Mouse (Mus musculus) olfactory bulb, adult 2 months (tissue): ENCODE results near the gene Tbl2. TPM values are rescaled to one million over a fixed set of nuclear protein-coding genes. Genes with fewer than 3 reads are reported as not detected.

ENCODE experiments used
- H3K27ac ChIP-seq: fragments of 200-500 bp; 2 replicates; pipeline ENCODE4 v1.5.1; 2012; ENCODE audit warnings: low read depth, low read length; ENCODE audit not compliant: insufficient read depth
- H3K4me1 ChIP-seq: fragments of 200-500 bp; 2 replicates; pipeline ENCODE4 v1.6.1; 2012; ENCODE audit warnings: low read length; ENCODE audit not compliant: control insufficient read depth, insufficient read depth
- H3K4me3 ChIP-seq: fragments of 200-500 bp; 2 replicates; pipeline ENCODE4 v1.5.1; 2012; ENCODE audit warnings: mild to moderate bottlenecking, low read depth, low read length, moderate library complexity; ENCODE audit not compliant: insufficient read depth
- CTCF ChIP-seq: fragments of 200-500 bp; IDR thresholded peaks from 2 replicates; pipeline ENCODE4 v1.5.1; 2012; ENCODE audit warnings: low read depth, mild to moderate bottlenecking, low read length, moderate library complexity; ENCODE audit not compliant: insufficient read depth
- POLR2A ChIP-seq: fragments of 200-500 bp; IDR thresholded peaks from 2 replicates; pipeline ENCODE4 v1.6.1; 2012; ENCODE audit warnings: mild to moderate bottlenecking, low read depth, low read length, moderate library complexity; ENCODE audit not compliant: insufficient read depth
- WGBS: fragments of 180-500 bp; shearing (Covaris S2); methylation state at CpG from one replicate; pipeline ENCODE4 v1.1.7; 2018; 5-methylcytosine and 5-hydroxymethylcytosine counted together
- polyA plus RNA-seq: library from polyadenylated mRNA; stranded (reverse); fragments of >200 nt; gene quantifications from 2 replicates; pipeline ENCODE4 v1.2.4, GENCODE M21; 2012; ENCODE audit warnings: low replicate concordance; ENCODE audit not compliant: missing spikeins, insufficient read depth, insufficient read length

The Tbl2 gene
- polyA plus RNA-seq, result not detected in 2 replicates

DNA sequence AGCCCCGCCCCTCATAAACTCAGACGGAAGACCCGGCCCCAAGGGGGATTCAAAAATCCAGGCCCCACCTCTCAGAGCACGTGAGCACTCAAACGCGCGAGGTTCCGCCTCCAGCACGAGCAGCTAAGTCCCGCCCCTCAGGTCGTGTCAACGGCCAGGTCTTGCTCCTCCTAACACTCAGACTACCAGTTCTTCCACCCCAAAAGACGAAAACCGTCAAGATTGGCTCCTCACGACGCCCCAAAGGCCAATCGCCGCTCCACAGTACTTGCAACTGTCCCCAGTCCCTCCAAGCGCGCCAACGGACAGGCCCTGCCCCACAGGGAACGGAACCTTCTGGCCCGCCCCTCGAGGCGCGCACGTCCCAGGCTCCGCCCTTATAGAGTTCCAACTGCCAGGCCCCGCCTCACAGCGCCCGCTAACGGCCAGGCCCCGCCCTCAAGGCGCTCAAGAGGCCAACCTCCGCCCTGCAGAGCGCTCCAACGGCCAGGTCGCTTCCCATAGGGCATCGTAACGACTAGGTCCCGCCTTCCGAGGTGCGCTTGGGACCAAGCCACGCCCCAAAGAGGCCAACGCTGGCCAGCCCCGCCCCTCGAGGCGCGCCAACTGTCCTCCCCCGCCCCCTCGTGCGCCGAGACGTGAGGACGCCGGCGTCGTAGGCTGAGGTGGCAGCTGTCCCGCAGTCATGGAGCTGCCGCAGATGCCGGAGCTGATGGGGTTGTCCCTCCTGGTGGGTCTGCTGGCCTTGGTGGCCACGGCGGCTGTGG lies at the start of gene Tbl2:
Gene Tbl2, plus strand, starts transcription at position 605 of the 767 bp plus-strand sequence.
- H3K4me3 ChIP-seq, result peak within 1 kb of the TSS; percentile 80
- WGBS, result under 1% methylated on average over 63 of the region's 63 CpGs
- H3K4me1 ChIP-seq, result no peaks in the 10 kb centered on the region
- peak within 1 kb of the TSS; percentile 37 for H3K27ac ChIP-seq
- TF ChIP-seq CTCF (no peak), POLR2A (no peak; the same call in 1 of the 2 replicates)

DNA sequence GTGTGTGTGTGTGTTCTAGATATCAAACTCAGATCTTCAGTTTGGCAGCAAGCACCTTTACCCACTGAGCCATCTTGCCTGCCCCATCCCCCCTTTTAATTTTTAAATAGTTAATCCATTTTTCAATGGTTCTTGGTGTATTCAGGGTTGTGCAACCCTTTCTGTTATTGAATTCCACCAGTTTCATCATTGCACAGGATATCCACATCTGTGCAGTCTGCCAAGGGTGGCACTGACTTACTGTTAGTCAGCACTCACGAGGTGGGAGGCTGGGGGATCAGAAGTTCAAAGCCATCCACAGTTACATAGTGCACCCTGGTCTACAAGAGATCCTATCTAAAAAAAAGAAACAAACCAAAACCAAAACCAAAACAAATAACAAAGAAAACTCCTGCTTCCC lies 48.5 kb upstream of the Tbl2 start:
- Histone ChIP-seq H3K27ac (no peak overlapping the region), H3K4me1 (no peaks in the 10 kb centered on the region), H3K4me3 (no peak overlapping the region)
- 72% methylated on average over 1 of the region's 1 CpGs for WGBS
- TF ChIP-seq CTCF (no peak), POLR2A (no peak)

DNA sequence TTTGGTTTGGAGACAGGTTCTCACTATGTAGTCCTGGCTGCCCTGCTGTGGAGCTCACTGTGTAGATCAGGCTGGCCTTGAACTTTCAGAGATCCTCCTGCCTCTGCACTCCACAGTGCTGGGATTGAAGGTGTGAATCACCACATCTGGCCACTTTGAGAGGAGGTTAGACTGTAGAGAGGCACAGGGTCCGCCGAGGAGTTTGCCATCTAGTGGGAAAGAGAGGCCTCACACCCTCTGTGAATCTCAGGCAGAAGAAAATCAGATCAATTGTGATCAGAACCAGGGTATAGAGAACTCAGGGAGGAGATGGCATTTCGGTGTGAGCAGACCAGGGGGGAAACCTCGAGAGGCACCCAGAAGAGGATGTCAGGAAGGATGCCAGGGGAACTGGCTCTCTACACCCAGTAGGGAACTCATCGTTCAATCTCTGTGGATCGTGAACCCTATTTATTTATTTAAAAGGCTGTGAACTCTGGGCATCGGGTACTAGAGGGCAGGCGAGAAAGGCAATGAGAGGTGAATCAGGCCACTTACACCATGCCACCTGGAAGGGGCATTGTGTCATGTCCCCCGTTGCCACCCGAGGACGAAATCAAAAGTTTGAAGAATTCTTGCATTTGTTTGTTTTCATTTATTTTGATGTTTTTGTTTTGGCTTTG lies 45.3 kb upstream of the Tbl2 start:
- Histone ChIP-seq H3K4me3 (no peak overlapping the region), H3K4me1 (peaks cover 8% of the 10 kb centered on the region; the same call in 1 of the 2 replicates), H3K27ac (no peak overlapping the region)
- 0 out of 2 replicates have a peak, but pooled peaks have one; percentile 16 for TF ChIP-seq CTCF
- TF ChIP-seq POLR2A, result no peak
- 60% methylated on average over 11 of the region's 11 CpGs for WGBS

DNA sequence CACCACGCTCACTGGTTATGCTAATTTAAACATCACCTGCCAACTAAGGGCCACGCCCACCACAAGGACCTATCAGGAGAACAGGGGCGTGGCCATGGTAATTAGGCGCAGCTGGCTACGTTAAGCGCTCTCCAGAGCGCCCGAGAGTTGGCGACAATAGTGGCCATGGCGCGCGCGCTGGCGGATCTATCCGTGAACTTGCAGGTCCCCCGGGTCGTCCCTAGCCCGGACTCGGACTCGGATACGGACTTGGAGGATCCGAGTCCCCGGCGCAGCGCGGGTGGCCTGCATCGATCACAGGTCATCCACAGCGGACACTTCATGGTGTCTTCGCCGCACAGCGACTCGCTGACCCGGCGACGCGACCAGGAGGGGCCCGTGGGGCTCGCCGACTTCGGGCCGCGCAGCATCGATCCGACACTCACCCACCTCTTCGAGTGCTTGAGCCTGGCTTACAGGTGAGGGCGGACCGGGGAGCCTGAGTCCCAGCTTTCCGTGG lies 42.6 kb upstream of the Tbl2 start:
- Histone ChIP-seq H3K4me3 (peak overlapping the region; percentile 35), H3K4me1 (peaks cover 8% of the 10 kb centered on the region; the same call in 1 of the 2 replicates), H3K27ac (no peak overlapping the region)
- TF ChIP-seq POLR2A (no peak), CTCF (no peak)
- WGBS, result under 1% methylated on average over 48 of the region's 48 CpGs

DNA sequence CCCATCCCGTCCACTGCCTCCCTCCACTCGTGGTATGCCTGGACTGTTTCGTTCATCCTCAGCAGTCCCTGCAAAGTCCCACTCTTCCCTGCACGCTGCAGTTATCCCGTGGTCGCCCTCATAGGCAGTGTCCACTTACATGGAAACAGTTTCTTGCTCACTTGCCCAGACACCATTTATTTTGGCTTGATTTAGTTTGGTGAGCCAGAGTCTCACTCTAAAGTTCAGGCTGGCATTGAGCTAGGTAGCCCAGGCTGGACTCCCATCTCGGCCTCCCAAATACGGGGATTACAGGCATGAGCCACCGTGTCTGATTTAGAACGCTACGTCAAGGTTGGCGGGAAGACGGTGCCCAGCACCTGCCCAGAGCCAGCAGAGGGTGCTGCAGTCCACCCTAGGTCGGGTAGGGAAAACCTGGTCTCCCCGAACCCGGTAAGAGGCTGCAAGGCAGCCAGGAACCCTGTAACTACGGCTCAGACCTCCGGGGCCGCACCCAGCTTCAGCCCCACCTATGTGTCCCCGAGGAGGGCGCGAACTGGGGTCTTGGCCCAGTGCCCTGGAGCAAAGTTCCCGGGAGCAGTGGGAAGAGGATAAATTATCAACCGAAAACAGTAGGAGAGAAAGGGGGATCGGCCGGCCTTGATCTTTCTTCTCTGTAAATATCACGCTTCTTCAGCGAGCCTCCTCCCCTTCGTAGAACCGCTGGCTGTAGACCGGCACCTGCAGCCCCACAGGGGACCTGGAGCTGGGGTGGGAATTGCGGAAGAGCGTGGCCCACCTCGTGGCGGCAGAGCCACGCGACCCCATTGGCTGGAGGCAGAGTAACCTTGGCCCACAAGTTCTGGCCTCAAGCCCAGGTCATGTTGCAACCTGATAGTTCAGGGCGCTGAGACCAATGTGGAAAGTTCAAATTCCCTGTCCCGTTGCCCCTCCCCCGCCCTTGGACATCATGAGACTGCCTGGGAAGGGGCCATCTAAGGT lies 41.6 kb upstream of the Tbl2 start:
- no peak overlapping the region for H3K4me3 ChIP-seq
- H3K4me1 ChIP-seq, result peaks cover 8% of the 10 kb centered on the region; the same call in 1 of the 2 replicates
- WGBS, result 12% methylated on average over 40 of the region's 40 CpGs
- TF ChIP-seq CTCF, result peak; percentile 42; the same call in 1 of the 2 replicates
- TF ChIP-seq POLR2A, result no peak
- no peak overlapping the region for H3K27ac ChIP-seq

DNA sequence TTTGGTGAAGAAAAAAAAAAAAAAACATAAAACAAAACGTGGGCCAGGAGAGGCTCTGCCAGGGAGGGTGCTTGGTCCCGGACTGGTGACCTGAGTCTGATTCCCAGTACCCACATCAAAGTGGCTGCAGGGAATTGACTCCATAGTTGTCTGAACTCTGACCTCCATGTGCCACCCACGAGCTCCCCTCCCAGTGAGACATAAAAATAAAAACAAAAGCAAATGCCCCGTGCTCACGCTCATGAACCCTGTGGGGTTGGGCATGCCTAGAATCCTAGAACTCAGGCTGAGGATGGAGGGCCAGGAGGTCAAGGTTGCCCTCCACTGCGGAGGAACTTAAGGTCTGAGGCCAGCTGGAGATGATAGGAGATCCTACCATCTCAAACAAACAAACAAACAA lies 40.4 kb upstream of the Tbl2 start:
- Histone ChIP-seq H3K27ac (no peak overlapping the region), H3K4me1 (peaks cover 8% of the 10 kb centered on the region; the same call in 1 of the 2 replicates), H3K4me3 (no peak overlapping the region)
- 73% methylated on average over 6 of the region's 6 CpGs for WGBS
- TF ChIP-seq POLR2A (no peak), CTCF (no peak)

DNA sequence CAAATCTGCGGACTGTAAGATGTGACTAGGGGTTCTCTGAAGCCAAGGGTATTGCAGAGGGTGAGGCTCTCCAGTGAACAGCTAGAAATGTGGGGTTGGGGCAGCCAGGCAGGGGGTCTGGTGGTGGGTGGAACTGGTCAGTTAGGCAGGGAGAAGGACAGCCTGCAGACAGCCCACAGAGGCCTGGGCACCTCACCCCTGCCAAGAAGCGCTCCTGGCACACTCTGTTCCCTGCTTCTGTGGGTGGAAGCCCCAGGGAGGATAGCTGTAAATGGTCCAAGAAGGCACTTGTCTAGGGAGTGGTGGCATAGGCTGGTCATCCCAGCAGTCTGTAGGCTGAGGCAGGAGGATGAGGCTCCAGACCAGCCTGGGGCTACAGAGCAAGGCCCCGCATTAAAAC lies 40.0 kb upstream of the Tbl2 start:
- no peak for TF ChIP-seq CTCF
- TF ChIP-seq POLR2A, result no peak
- Histone ChIP-seq H3K4me1 (peaks cover 8% of the 10 kb centered on the region; the same call in 1 of the 2 replicates), H3K27ac (no peak overlapping the region), H3K4me3 (no peak overlapping the region)
- 99% methylated on average over 3 of the region's 3 CpGs for WGBS

DNA sequence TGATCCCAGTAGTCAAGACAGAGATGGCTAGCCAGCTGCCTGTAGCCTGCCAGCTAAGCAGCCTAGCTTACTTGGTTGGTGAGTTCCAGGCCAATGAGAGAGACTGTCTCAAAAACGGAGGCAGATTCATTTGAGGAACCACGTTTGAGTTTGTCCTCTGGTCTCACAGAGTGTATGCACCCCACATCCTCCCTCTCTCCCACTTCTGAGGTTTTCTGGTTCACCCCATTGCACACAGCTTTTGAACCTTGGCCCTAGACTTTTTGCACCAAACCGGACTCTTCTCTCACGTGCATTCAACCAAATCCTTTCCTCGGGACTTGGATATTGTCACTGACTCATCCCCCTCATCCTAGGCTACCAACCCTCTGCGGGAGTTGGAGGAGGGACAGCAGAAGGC lies 39.5 kb upstream of the Tbl2 start:
- peaks cover 8% of the 10 kb centered on the region; the same call in 1 of the 2 replicates for H3K4me1 ChIP-seq
- TF ChIP-seq POLR2A (no peak), CTCF (no peak)
- WGBS, result 80% methylated on average over 6 of the region's 6 CpGs
- no peak overlapping the region for H3K27ac ChIP-seq
- H3K4me3 ChIP-seq, result no peak overlapping the region
